Mouse (Mus musculus): Measurements from ENCODE around the gene Cdh15. TPM values are rescaled to one million over a fixed set of nuclear protein-coding genes. Genes with fewer than 3 reads are reported as not detected.

The Cdh15 gene
- total RNA-seq, 2 experiments from 2014 or later: 15.6 to 20.4 TPM

Other genes starting within 250 kb of the Cdh15 start
- gene Galns, start 236.5 kb upstream of the Cdh15 start, total RNA-seq (2021): 1 to 10 TPM; 1.3 to 1.6 TPM
- 10 to 100 TPM; 38.2 to 40.6 TPM for gene Trappc2l, start 236.3 kb upstream of the Cdh15 start, total RNA-seq (2021)
- not detected for gene Pabpn1l, start 225.2 kb upstream of the Cdh15 start, total RNA-seq (2021)
- gene Cbfa2t3, start 148.9 kb upstream of the Cdh15 start, total RNA-seq (2021): 10 to 100 TPM; 17.0 to 18.7 TPM
- 10 to 100 TPM; 12.5 to 14.2 TPM for gene Acsf3, start 72.5 kb upstream of the Cdh15 start, total RNA-seq (2021)
- gene Ankrd11, start 194.3 kb downstream of the Cdh15 start, total RNA-seq (2021): 10 to 100 TPM; 47.4 to 55.4 TPM
- gene Spg7, start 215.0 kb downstream of the Cdh15 start, total RNA-seq (2021): 10 to 100 TPM; 60.6 to 71.8 TPM